Mouse (Mus musculus) MEL (cell line): Measurements from ENCODE around the gene Ercc6l.

Experiments
- BHLHE40 ChIP-seq: IDR thresholded peaks from 2 replicates; pipeline ENCODE4 v1.6.1; 2012; ENCODE audit warnings: low read depth, mild to moderate bottlenecking, inconsistent platforms, low read length, improper control_type of control experiment, borderline replicate concordance
- CTCF ChIP-seq, 3 experiments: IDR thresholded peaks in 2 of 3; conservative IDR thresholded peaks in 1 of 3; 2 replicates each; pipeline ENCODE4 v1.5.1; 2011 to 2012; ENCODE audit warnings: low read length in 3 of 3, low read depth in 2 of 3, mild to moderate bottlenecking in 2 of 3, improper control_type of control experiment in 1 of 3, inconsistent platforms in 1 of 3, mixed read lengths in 1 of 3, moderate library complexity in 1 of 3; ENCODE audit not compliant: control insufficient read depth in 1 of 3, insufficient read depth in 1 of 3, poor library complexity in 1 of 3, severe bottlenecking in 1 of 3
- ELF1 ChIP-seq: IDR thresholded peaks from 2 replicates; pipeline ENCODE4 v1.6.1; 2014; ENCODE audit warnings: low read depth, mild to moderate bottlenecking, inconsistent platforms, low read length, improper control_type of control experiment, moderate library complexity
- EP300 ChIP-seq, 2 experiments: IDR thresholded peaks; 2 replicates each; pipeline ENCODE4 v1.6.1; 2011; ENCODE audit warnings: improper control_type of control experiment in 2 of 2, low read length in 2 of 2, low read depth in 1 of 2, mild to moderate bottlenecking in 1 of 2
- GATA1 ChIP-seq: IDR thresholded peaks from 2 replicates; pipeline ENCODE4 v1.6.1; 2011; ENCODE audit warnings: low read depth, low read length, improper control_type of control experiment
- KAT2A ChIP-seq: conservative IDR thresholded peaks from 2 replicates; pipeline ENCODE4 v1.6.1; 2012; ENCODE audit warnings: low read depth, low read length, improper control_type of control experiment, inconsistent platforms
- MAX ChIP-seq: IDR thresholded peaks from 2 replicates; pipeline ENCODE4 v1.6.1; 2011; ENCODE audit warnings: low read length, improper control_type of control experiment
- MYC ChIP-seq: IDR thresholded peaks from 2 replicates; pipeline ENCODE4 v1.6.1; 2011; ENCODE audit warnings: low read depth, mild to moderate bottlenecking, low read length, improper control_type of control experiment, moderate library complexity
- NRF1 ChIP-seq: IDR thresholded peaks from 2 replicates; pipeline ENCODE4 v1.6.1; 2014; ENCODE audit warnings: low read depth, mild to moderate bottlenecking, inconsistent platforms, low read length, improper control_type of control experiment, moderate library complexity; ENCODE audit not compliant: poor library complexity, insufficient read depth, severe bottlenecking
- POLR2A ChIP-seq, 2 experiments: IDR thresholded peaks; 2 replicates each; pipeline ENCODE4 v1.6.1; 2011 to 2012; ENCODE audit warnings: low read length in 2 of 2, mild to moderate bottlenecking in 2 of 2, control low read depth in 1 of 2, improper control_type of control experiment in 1 of 2, low read depth in 1 of 2, moderate library complexity in 1 of 2; ENCODE audit not compliant: control insufficient read depth in 1 of 2, insufficient read depth in 1 of 2, poor library complexity in 1 of 2
- SMC3 ChIP-seq: IDR thresholded peaks from 2 replicates; pipeline ENCODE4 v1.6.1; 2011; ENCODE audit warnings: low read depth, low read length, improper control_type of control experiment
- TAL1 ChIP-seq: IDR thresholded peaks from 2 replicates; pipeline ENCODE4 v1.6.1; 2012; ENCODE audit warnings: mild to moderate bottlenecking, inconsistent platforms, low read length, moderate library complexity, mixed read lengths
- TCF12 ChIP-seq: IDR thresholded peaks from 2 replicates; pipeline ENCODE4 v1.6.1; 2014; ENCODE audit warnings: low read depth, mild to moderate bottlenecking, inconsistent platforms, low read length, improper control_type of control experiment, moderate library complexity

DNA sequence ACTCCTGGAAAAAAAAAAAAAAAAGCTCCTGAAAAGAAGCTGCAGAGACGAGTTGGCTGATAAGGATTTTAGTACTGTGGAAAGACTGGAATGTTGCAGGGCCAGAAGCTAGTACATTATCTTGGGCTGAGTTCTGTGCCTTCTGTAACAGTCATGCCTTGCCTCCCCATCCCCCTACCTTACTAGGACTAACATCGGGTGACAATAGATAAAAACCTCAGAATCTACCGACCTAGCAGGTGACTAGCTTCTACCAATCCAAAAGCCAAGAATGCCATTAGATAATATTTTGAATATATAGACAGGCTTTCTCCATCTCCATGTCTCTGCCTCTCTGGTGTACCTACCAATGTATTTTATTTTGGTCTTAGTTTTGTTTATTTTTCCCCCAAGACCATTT is 14.0 kb upstream of the Ercc6l start:
- TF ChIP-seq GATA1 (peak; percentile 74), EP300 (IDR thresholded peaks at IDR 0.05; ENCODE audit: low read depth in 1 of 2, low read length in 2 of 2) (peak; percentile 59 to 65), KAT2A (no peak), BHLHE40 (peak; percentile 55; the same call in 1 of the 2 replicates), MAX (no peak), MYC (no peak), CTCF (IDR thresholded peaks at IDR 0.05 in 2 of 3, conservative IDR thresholded peaks at IDR 0.05 in 1 of 3; ENCODE audit: control insufficient read depth in 1 of 3, insufficient read depth in 1 of 3, low read depth in 2 of 3, low read length in 3 of 3, poor library complexity in 1 of 3, severe bottlenecking in 1 of 3) (no peak), POLR2A (IDR thresholded peaks at IDR 0.05; ENCODE audit: control insufficient read depth in 1 of 2, insufficient read depth in 1 of 2, low read depth in 1 of 2, low read length in 2 of 2, poor library complexity in 1 of 2) (no peak), ELF1 (no peak), TAL1 (peak; percentile 30), SMC3 (no peak), NRF1 (no peak), TCF12 (peak; percentile 70)
